Mouse (Mus musculus) midbrain, postnatal 0 days (tissue): Measurements from ENCODE around the gene Skint11. TPM values are rescaled to one million over a fixed set of nuclear protein-coding genes. Genes with fewer than 3 reads are reported as not detected.
"Not testable (repeated sequence)": the region's sequence is repeated elsewhere in the genome, so short reads cannot be mapped to it uniquely, and the experiment has no call there.

Source experiments
- ATAC-seq: fragments of 200-750 bp; cut with Nextera tagmentation; 2 replicates; pipeline ENCODE4 v1.8.0; 2017; ENCODE audit warnings: moderate number of reproducible peaks, mild to moderate bottlenecking, moderate TSS enrichment, moderate library complexity; ENCODE audit not compliant: low FRiP score
- DNase-seq: peaks from one replicate; pipeline ENCODE4 v3.0.0-alpha.2; 2015; ENCODE audit warnings: low spot score
- H3K27ac ChIP-seq: fragments of 300-500 bp; sonication (generic); 2 replicates; pipeline ENCODE4 v1.5.1; 2014; ENCODE audit warnings: low read depth, mild to moderate bottlenecking, low read length, mixed read lengths
- H3K27me3 ChIP-seq: fragments of 300-500 bp; sonication (generic); 2 replicates; pipeline ENCODE4 v1.6.1; 2014; ENCODE audit warnings: low read length, control low read depth, mixed read lengths; ENCODE audit not compliant: insufficient read depth
- H3K36me3 ChIP-seq: fragments of 300-500 bp; sonication (generic); 2 replicates; pipeline ENCODE4 v1.6.1; 2014; ENCODE audit warnings: low read length, control low read depth, mixed read lengths; ENCODE audit not compliant: insufficient read depth
- H3K4me1 ChIP-seq: fragments of 300-500 bp; sonication (generic); 2 replicates; pipeline ENCODE4 v1.6.1; 2014; ENCODE audit warnings: mild to moderate bottlenecking, control low read depth, antibody characterized with exemption, low read length, mixed read lengths; ENCODE audit not compliant: insufficient read depth
- H3K4me2 ChIP-seq: fragments of 300-500 bp; sonication (generic); 2 replicates; pipeline ENCODE4 v1.6.1; 2014; ENCODE audit warnings: low read depth, mild to moderate bottlenecking, low read length, mixed read lengths; ENCODE audit not compliant: poor library complexity, severe bottlenecking
- H3K4me3 ChIP-seq: fragments of 300-500 bp; sonication (generic); 2 replicates; pipeline ENCODE4 v1.5.1; 2014; ENCODE audit warnings: low read depth, mild to moderate bottlenecking, low read length, moderate library complexity
- H3K9ac ChIP-seq: fragments of 300-500 bp; sonication (generic); replicated peaks from 2 replicates; pipeline ENCODE4 v1.6.1; 2014; ENCODE audit warnings: mild to moderate bottlenecking, low read length, moderate library complexity, mixed read lengths; ENCODE audit not compliant: poor library complexity, severe bottlenecking
- H3K9me3 ChIP-seq: fragments of 300-500 bp; sonication (generic); 2 replicates; pipeline ENCODE4 v1.6.1; 2016; ENCODE audit warnings: low read length, control low read depth
- CTCF ChIP-seq: IDR thresholded peaks from 2 replicates; pipeline ENCODE4 v1.5.1; 2016; ENCODE audit warnings: antibody characterized with exemption, mild to moderate bottlenecking
- WGBS: fragments of 180-500 bp; shearing (Covaris S2); extraction: QIAGEN DNeasy Blood & Tissue Kit; methylation state at CpG from one replicate; pipeline ENCODE4 v1.1.7; 2014; 5-methylcytosine and 5-hydroxymethylcytosine counted together
- polyA plus RNA-seq: library from polyadenylated mRNA; unstranded; fragments of >200 nt; fragmentation: Nextera tagmentation; extraction: Ambion mirVana; gene quantifications from 2 replicates; pipeline ENCODE4 v1.2.1, GENCODE M21; 2015
- total RNA-seq: library from RNA; depleted of rRNA; stranded (reverse); fragments of >200 nt; gene quantifications from 2 replicates; pipeline ENCODE4 v1.2.3, GENCODE M21; 2014; rRNA removed

The Skint11 gene
- total RNA-seq (not detected in 2 replicates), polyA plus RNA-seq (not detected in 2 replicates)

GRCm38 (mm10) chr4:114163084-114163483 lies at the start of gene Skint11:
Gene Skint11, plus strand, starts transcription at chr4:114163384.
- TF ChIP-seq CTCF = no peak
- no peak for ATAC-seq

GRCm38 (mm10) chr4:114161149-114161548 lies 2.0 kb upstream of the Skint11 start:
- Histone ChIP-seq H3K36me3 (no peaks in the 10 kb centered on the region), H3K27me3 (no peaks in the 10 kb centered on the region), H3K9ac (no peak overlapping the region), H3K4me2 (no peak overlapping the region), H3K27ac (no peak overlapping the region), H3K4me3 (no peak overlapping the region), H3K4me1 (no peaks in the 10 kb centered on the region), H3K9me3 (no peaks in the 10 kb centered on the region; the same call in 1 of the 2 replicates)
- ATAC-seq = no peak
- TF ChIP-seq CTCF = no peak
- no peak for DNase-seq

More at GRCm38 (mm10) chr4:114163084-114163483, at the start of gene Skint11:
- Histone ChIP-seq H3K27ac (no peak within 1 kb of the TSS), H3K27me3 (no peaks in the 10 kb centered on the region), H3K9me3 (peaks cover 6% of the 10 kb centered on the region; the same call in 1 of the 2 replicates), H3K4me3 (no peak within 1 kb of the TSS), H3K36me3 (no peaks in the 10 kb centered on the region), H3K4me2 (no peak within 1 kb of the TSS), H3K9ac (no peak within 1 kb of the TSS), H3K4me1 (no peaks in the 10 kb centered on the region)
- DNase-seq = no peak
- WGBS = 81% methylated on average over 1 of the region's 1 CpGs

GRCm38 (mm10) chr4:114172898-114173297 lies 9.7 kb downstream of the Skint11 start:
- not testable (repeated sequence) for ATAC-seq, H3K4me3 ChIP-seq, H3K9ac ChIP-seq, H3K4me1 ChIP-seq, H3K27ac ChIP-seq, H3K36me3 ChIP-seq, H3K4me2 ChIP-seq, DNase-seq, H3K27me3 ChIP-seq
- WGBS = 20% methylated on average over 6 of the region's 6 CpGs
- peaks cover 15% of the 10 kb centered on the region; the same call in 1 of the 2 replicates for H3K9me3 ChIP-seq

GRCm38 (mm10) chr4:114256906-114257305 lies 93.7 kb downstream of the Skint11 start:
- not testable (repeated sequence) for H3K9ac ChIP-seq, H3K4me3 ChIP-seq, H3K4me1 ChIP-seq, H3K9me3 ChIP-seq, H3K36me3 ChIP-seq, ATAC-seq, H3K4me2 ChIP-seq, H3K27ac ChIP-seq, H3K27me3 ChIP-seq, DNase-seq
- WGBS = 48% methylated on average over 1 of the region's 1 CpGs

Other genes starting within 250 kb of the Skint11 start
- not detected in 2 replicates for gene Skint5, start 163.9 kb upstream of the Skint11 start, total RNA-seq
- not detected in 2 replicates for gene Skint5, start 163.9 kb upstream of the Skint11 start, polyA plus RNA-seq
- 1.8 and 2.0 TPM in 2 replicates for gene Trabd2b, start 243.3 kb downstream of the Skint11 start, total RNA-seq
- gene Trabd2b, start 243.3 kb downstream of the Skint11 start, polyA plus RNA-seq = 0.48 and 0.54 TPM in 2 replicates